Mouse (Mus musculus) MEL (cell line): ENCODE data around the gene Cacng2. TPM values are rescaled to one million over a fixed set of nuclear protein-coding genes. Genes with fewer than 3 reads are reported as not detected.

Experiments used
- DNase-seq: peaks from one replicate; pipeline ENCODE4 v3.0.0; 2011; ENCODE audit warnings: low read depth, low spot score
- H3K27ac ChIP-seq: 2 replicates; pipeline ENCODE4 v1.5.1; 2012; ENCODE audit warnings: low read depth, mild to moderate bottlenecking, control low read depth, low read length, moderate library complexity; ENCODE audit not compliant: control insufficient read depth
- H3K27me3 ChIP-seq, 2 experiments: fragments of 150-350 bp in 1 of 2; sonication (generic) in 1 of 2; 2 replicates each; pipeline ENCODE4 v1.6.1; 2012; ENCODE audit warnings: low read length in 2 of 2, mild to moderate bottlenecking in 2 of 2, improper control_type of control experiment in 1 of 2, moderate library complexity in 1 of 2; ENCODE audit not compliant: insufficient read depth in 2 of 2, control insufficient read depth in 1 of 2
- H3K36me3 ChIP-seq, 2 experiments: 2 replicates each; pipeline ENCODE4 v1.6.1; 2012 to 2014; ENCODE audit warnings: low read length in 2 of 2, improper control_type of control experiment in 1 of 2, inconsistent platforms in 1 of 2, mild to moderate bottlenecking in 1 of 2; ENCODE audit not compliant: insufficient read depth in 2 of 2, control insufficient read depth in 1 of 2
- H3K4me1 ChIP-seq, 2 experiments: fragments of 150-350 bp in 1 of 2; sonication (generic) in 1 of 2; 2 replicates each; pipeline ENCODE4 v1.6.1; 2012; ENCODE audit warnings: low read length in 2 of 2, improper control_type of control experiment in 1 of 2, mild to moderate bottlenecking in 1 of 2; ENCODE audit not compliant: insufficient read depth in 2 of 2, control insufficient read depth in 1 of 2
- H3K4me3 ChIP-seq, 2 experiments: fragments of 150-350 bp in 1 of 2; sonication (generic) in 1 of 2; 2 replicates each; pipeline ENCODE4 v1.5.1; 2012; ENCODE audit warnings: low read depth in 2 of 2, low read length in 2 of 2, mild to moderate bottlenecking in 2 of 2, moderate library complexity in 2 of 2, control low read depth in 1 of 2, improper control_type of control experiment in 1 of 2; ENCODE audit not compliant: control insufficient read depth in 1 of 2, insufficient read depth in 1 of 2
- H3K79me2 ChIP-seq: 2 replicates; pipeline ENCODE4 v1.6.1; 2012; ENCODE audit warnings: mild to moderate bottlenecking, low read length, moderate library complexity; ENCODE audit not compliant: control insufficient read depth, poor library complexity, insufficient read depth
- H3K9ac ChIP-seq: 2 replicates; pipeline ENCODE4 v1.6.1; 2012; ENCODE audit warnings: low read depth, mild to moderate bottlenecking, control low read depth, low read length, moderate library complexity; ENCODE audit not compliant: control insufficient read depth, poor library complexity, severe bottlenecking
- H3K9me3 ChIP-seq: fragments of 150-350 bp; sonication (generic); replicated peaks from 2 replicates; pipeline ENCODE4 v1.6.1; 2012; ENCODE audit warnings: mild to moderate bottlenecking, low read length, improper control_type of control experiment, moderate library complexity; ENCODE audit not compliant: insufficient read depth
- BHLHE40 ChIP-seq: IDR thresholded peaks from 2 replicates; pipeline ENCODE4 v1.6.1; 2012; ENCODE audit warnings: low read depth, mild to moderate bottlenecking, inconsistent platforms, low read length, improper control_type of control experiment, borderline replicate concordance
- CHD2 ChIP-seq: IDR thresholded peaks from 2 replicates; pipeline ENCODE4 v1.6.1; 2011; ENCODE audit warnings: low read length, improper control_type of control experiment
- E2F4 ChIP-seq: IDR thresholded peaks from 2 replicates; pipeline ENCODE4 v1.6.1; 2011; ENCODE audit warnings: low read depth, low read length, improper control_type of control experiment, borderline replicate concordance
- ELF1 ChIP-seq: IDR thresholded peaks from 2 replicates; pipeline ENCODE4 v1.6.1; 2014; ENCODE audit warnings: low read depth, mild to moderate bottlenecking, inconsistent platforms, low read length, improper control_type of control experiment, moderate library complexity
- EP300 ChIP-seq, 2 experiments: IDR thresholded peaks; 2 replicates each; pipeline ENCODE4 v1.6.1; 2011; ENCODE audit warnings: improper control_type of control experiment in 2 of 2, low read length in 2 of 2, low read depth in 1 of 2, mild to moderate bottlenecking in 1 of 2
- ETS1 ChIP-seq: IDR thresholded peaks from 2 replicates; pipeline ENCODE4 v1.6.1; 2012; ENCODE audit warnings: low read depth, mild to moderate bottlenecking, inconsistent platforms, low read length, improper control_type of control experiment, moderate library complexity
- HCFC1 ChIP-seq: IDR thresholded peaks from 2 replicates; pipeline ENCODE4 v1.6.1; 2012; ENCODE audit warnings: low read depth, mild to moderate bottlenecking, inconsistent platforms, low read length, improper control_type of control experiment, moderate library complexity
- JUND ChIP-seq: IDR thresholded peaks from 2 replicates; pipeline ENCODE4 v1.6.1; 2011; ENCODE audit warnings: low read depth, mild to moderate bottlenecking, improper control_type of control experiment, low read length
- KAT2A ChIP-seq: conservative IDR thresholded peaks from 2 replicates; pipeline ENCODE4 v1.6.1; 2012; ENCODE audit warnings: low read depth, low read length, improper control_type of control experiment, inconsistent platforms
- MAFK ChIP-seq: IDR thresholded peaks from 2 replicates; pipeline ENCODE4 v1.6.1; 2011; ENCODE audit warnings: low read depth, mild to moderate bottlenecking, low read length, improper control_type of control experiment, borderline replicate concordance
- MAX ChIP-seq: IDR thresholded peaks from 2 replicates; pipeline ENCODE4 v1.6.1; 2011; ENCODE audit warnings: low read length, improper control_type of control experiment
- MXI1 ChIP-seq: IDR thresholded peaks from 2 replicates; pipeline ENCODE4 v1.6.1; 2011; ENCODE audit warnings: mild to moderate bottlenecking, low read depth, low read length, improper control_type of control experiment
- MYB ChIP-seq: IDR thresholded peaks from 2 replicates; pipeline ENCODE4 v1.6.1; 2011; ENCODE audit warnings: mild to moderate bottlenecking, low read depth, low read length, improper control_type of control experiment
- MYC ChIP-seq: IDR thresholded peaks from 2 replicates; pipeline ENCODE4 v1.6.1; 2011; ENCODE audit warnings: low read depth, mild to moderate bottlenecking, low read length, improper control_type of control experiment, moderate library complexity
- NELFE ChIP-seq: IDR thresholded peaks from 2 replicates; pipeline ENCODE4 v1.6.1; 2011; ENCODE audit warnings: low read depth, low read length, improper control_type of control experiment
- NRF1 ChIP-seq: IDR thresholded peaks from 2 replicates; pipeline ENCODE4 v1.6.1; 2014; ENCODE audit warnings: low read depth, mild to moderate bottlenecking, inconsistent platforms, low read length, improper control_type of control experiment, moderate library complexity; ENCODE audit not compliant: poor library complexity, insufficient read depth, severe bottlenecking
- POLR2A ChIP-seq, 2 experiments: IDR thresholded peaks; 2 replicates each; pipeline ENCODE4 v1.6.1; 2011 to 2012; ENCODE audit warnings: low read length in 2 of 2, mild to moderate bottlenecking in 2 of 2, control low read depth in 1 of 2, improper control_type of control experiment in 1 of 2, low read depth in 1 of 2, moderate library complexity in 1 of 2; ENCODE audit not compliant: control insufficient read depth in 1 of 2, insufficient read depth in 1 of 2, poor library complexity in 1 of 2
- POLR2AphosphoS2 ChIP-seq: IDR thresholded peaks from 2 replicates; pipeline ENCODE4 v1.6.1; 2011; ENCODE audit warnings: low read length, improper control_type of control experiment
- POLR2AphosphoS5 ChIP-seq: IDR thresholded peaks from 2 replicates; pipeline ENCODE4 v1.6.1; 2012; ENCODE audit warnings: low read depth, borderline replicate concordance, mild to moderate bottlenecking, inconsistent platforms, low read length, moderate library complexity, mixed read lengths
- RAD21 ChIP-seq: IDR thresholded peaks from 2 replicates; pipeline ENCODE4 v1.6.1; 2011; ENCODE audit warnings: mild to moderate bottlenecking, low read depth, low read length, improper control_type of control experiment
- RCOR1 ChIP-seq: IDR thresholded peaks from 2 replicates; pipeline ENCODE4 v1.6.1; 2012; ENCODE audit warnings: low read depth, mild to moderate bottlenecking, inconsistent platforms, low read length, improper control_type of control experiment
- SIN3A ChIP-seq: IDR thresholded peaks from 2 replicates; pipeline ENCODE4 v1.6.1; 2012; ENCODE audit warnings: low read length, improper control_type of control experiment, inconsistent platforms
- SMC3 ChIP-seq: IDR thresholded peaks from 2 replicates; pipeline ENCODE4 v1.6.1; 2011; ENCODE audit warnings: low read depth, low read length, improper control_type of control experiment
- TAL1 ChIP-seq: IDR thresholded peaks from 2 replicates; pipeline ENCODE4 v1.6.1; 2012; ENCODE audit warnings: mild to moderate bottlenecking, inconsistent platforms, low read length, moderate library complexity, mixed read lengths
- TBP ChIP-seq: IDR thresholded peaks from 2 replicates; pipeline ENCODE4 v1.8.0; 2011; ENCODE audit warnings: low read depth, low read length, improper control_type of control experiment
- UBTF ChIP-seq: IDR thresholded peaks from 2 replicates; pipeline ENCODE4 v1.6.1; 2012; ENCODE audit warnings: low read depth, mild to moderate bottlenecking, inconsistent platforms, low read length, improper control_type of control experiment, moderate library complexity, borderline replicate concordance; ENCODE audit not compliant: insufficient read depth
- USF1 ChIP-seq: IDR thresholded peaks from 2 replicates; pipeline ENCODE4 v1.6.1; 2014; ENCODE audit warnings: low read depth, mild to moderate bottlenecking, inconsistent platforms, low read length, improper control_type of control experiment, moderate library complexity
- USF2 ChIP-seq, 2 experiments: IDR thresholded peaks; 2 replicates each; pipeline ENCODE4 v1.6.1; 2011 to 2012; ENCODE audit warnings: improper control_type of control experiment in 2 of 2, low read length in 2 of 2, borderline replicate concordance in 1 of 2, inconsistent platforms in 1 of 2, low read depth in 1 of 2, mild to moderate bottlenecking in 1 of 2; ENCODE audit not compliant: insufficient read depth in 1 of 2
- ZC3H11A ChIP-seq: IDR thresholded peaks from 2 replicates; pipeline ENCODE4 v1.6.1; 2012; ENCODE audit warnings: low read depth, mild to moderate bottlenecking, inconsistent platforms, low read length, improper control_type of control experiment
- ZKSCAN1 ChIP-seq: IDR thresholded peaks from 2 replicates; pipeline ENCODE4 v1.6.1; 2012; ENCODE audit warnings: low read depth, mild to moderate bottlenecking, inconsistent platforms, low read length, improper control_type of control experiment, moderate library complexity
- ZMIZ1 ChIP-seq: IDR thresholded peaks from 2 replicates; pipeline ENCODE4 v1.6.1; 2012; ENCODE audit warnings: low read depth, mild to moderate bottlenecking, inconsistent platforms, low read length, improper control_type of control experiment, moderate library complexity
- ZNF384 ChIP-seq: IDR thresholded peaks from 2 replicates; pipeline ENCODE4 v1.6.1; 2012; ENCODE audit warnings: low read depth, mild to moderate bottlenecking, inconsistent platforms, low read length, improper control_type of control experiment
- polyA plus RNA-seq, 2 experiments: library from polyadenylated mRNA; stranded (reverse) in 1 of 2; unstranded in 1 of 2; fragments of >175 nt in 1 of 2; fragments of >200 nt in 1 of 2; gene quantifications; 2 replicates each; pipeline versions ENCODE4 v1.2.1 to v1.2.4; 2012; ENCODE audit warnings: low replicate concordance in 2 of 2, low read depth in 1 of 2; ENCODE audit not compliant: insufficient read length in 2 of 2, insufficient read depth in 1 of 2, missing spikeins in 1 of 2
- total RNA-seq: library from RNA; depleted of rRNA; stranded (reverse); fragments of 300-350 nt; gene quantifications from 2 replicates; pipeline ENCODE4 v1.2.3, GENCODE M21; 2012

The Cacng2 gene
- total and polyA plus RNA-seq, 3 experiments = not detected

DNA sequence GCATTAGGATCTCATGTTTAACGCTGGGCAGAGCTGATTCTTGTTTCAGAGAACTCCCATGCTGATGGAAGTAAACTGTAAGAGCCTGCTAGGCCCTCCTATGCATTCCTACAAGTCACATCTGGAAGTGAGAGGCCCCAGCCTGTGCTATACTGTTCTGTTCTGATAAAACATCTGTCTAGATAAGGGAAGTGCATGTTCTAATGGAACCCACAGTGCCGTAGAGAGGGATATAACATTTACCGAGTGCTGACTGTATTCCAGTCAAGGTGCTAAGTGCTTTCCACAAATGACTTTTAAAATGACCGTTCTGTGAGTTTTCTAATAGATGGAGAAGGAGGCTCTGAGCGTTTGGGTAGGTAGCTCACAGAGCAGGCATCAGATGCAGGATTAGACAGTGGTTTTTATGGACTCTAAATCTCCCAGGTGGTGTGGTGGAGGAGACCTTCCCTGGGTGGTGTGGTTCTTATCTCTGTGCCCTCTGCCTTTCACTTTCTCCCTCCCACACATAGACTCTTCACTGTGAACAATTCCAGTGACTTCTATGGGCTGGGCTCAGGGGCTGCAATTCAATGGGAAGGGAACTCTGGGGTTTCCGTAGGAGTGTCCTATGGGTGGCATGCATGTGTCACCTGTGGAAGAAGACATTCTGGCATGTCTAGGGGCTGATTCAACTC lies 145.5 kb downstream of the Cacng2 start (continued):
- TF ChIP-seq EP300 (IDR thresholded peaks at IDR 0.05; ENCODE audit: low read depth in 1 of 2, low read length in 2 of 2) (peak; percentile 70 to 73; a peak in 3 of 4 replicates), E2F4 (no peak)

DNA sequence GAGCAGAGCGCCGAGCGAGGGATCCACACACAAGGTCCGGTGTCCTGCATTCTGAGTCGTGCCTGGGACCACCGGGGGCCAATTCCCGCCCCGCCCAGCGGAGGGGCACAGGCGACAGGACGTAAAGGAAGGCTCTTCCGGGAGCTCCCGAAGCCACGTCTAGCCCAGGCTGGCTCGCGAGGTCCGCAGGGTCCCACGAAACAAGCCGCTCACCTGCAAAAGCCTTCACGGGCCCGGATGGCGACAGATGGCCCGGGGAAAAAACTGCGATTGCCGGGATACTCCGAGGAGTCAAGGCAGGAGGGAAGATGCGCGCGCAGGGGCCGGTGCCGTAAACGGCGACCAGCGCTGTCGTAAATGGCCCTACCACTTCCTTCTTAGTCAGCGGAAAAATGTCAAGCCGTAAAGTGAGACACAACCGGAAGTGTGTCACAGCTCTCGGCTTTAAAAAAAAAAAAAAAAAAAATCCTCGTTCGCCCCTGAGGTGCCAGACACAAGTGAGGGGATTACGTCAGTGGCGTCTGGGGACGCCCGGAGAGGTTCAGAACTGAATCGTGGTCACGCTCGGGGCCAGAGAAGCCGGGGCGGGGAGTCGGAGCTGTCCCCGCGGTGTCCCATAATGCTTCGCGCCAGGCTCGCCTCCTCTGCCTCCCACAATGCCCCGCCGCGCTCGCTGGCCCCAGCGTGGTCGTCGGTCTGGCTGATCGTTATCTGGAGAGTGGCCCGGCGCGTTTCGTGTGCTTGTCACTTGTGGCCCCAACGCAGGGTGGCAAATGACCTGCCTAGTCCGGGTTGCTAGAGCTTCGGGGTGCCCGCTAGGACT lies 149.1 kb downstream of the Cacng2 start, which contains the start of gene Eif3d:
TSS of gene Eif3d (minus strand) at position 344 of the 823 bp plus-strand sequence.
- H3K79me2 ChIP-seq = peaks cover 32% of the 10 kb centered on the region
- H3K27ac ChIP-seq = peak within 1 kb of the TSS; percentile 99
- no peaks in the 10 kb centered on the region for H3K27me3 ChIP-seq
- H3K9ac ChIP-seq = peak within 1 kb of the TSS; percentile 98
- no peaks in the 10 kb centered on the region for H3K9me3 ChIP-seq
- peak within 1 kb of the TSS; percentile 81 to 88 for H3K4me3 ChIP-seq
- peak; percentile 96 for DNase-seq
- H3K4me1 ChIP-seq = peaks cover 5 to 39% of the 10 kb centered on the region in 2 experiments
- peaks cover 14 to 38% of the 10 kb centered on the region in 2 experiments for H3K36me3 ChIP-seq
- TF ChIP-seq MAX (peak; percentile 89), POLR2A (IDR thresholded peaks at IDR 0.05; ENCODE audit: control insufficient read depth in 1 of 2, insufficient read depth in 1 of 2, low read depth in 1 of 2, low read length in 2 of 2, poor library complexity in 1 of 2) (peak; percentile 72 to 84), ETS1 (peak; percentile 63; the same call in 1 of the 2 replicates), TBP (peak; percentile 77), MYB (no peak), RCOR1 (no peak), SMC3 (no peak), EP300 (IDR thresholded peaks at IDR 0.05; ENCODE audit: low read depth in 1 of 2, low read length in 2 of 2) (peak in 1 of 2 experiments; percentile 26; a peak in 2 of 4 replicates), BHLHE40 (no peak), KAT2A (peak; percentile 92), ZC3H11A (no peak), ZNF384 (peak; percentile 99), JUND (no peak), MYC (peak; percentile 95), TAL1 (no peak), E2F4 (peak; percentile 74; the same call in 1 of the 2 replicates), MAFK (peak; percentile 88), RAD21 (no peak), MXI1 (peak; percentile 68), USF2 (IDR thresholded peaks at IDR 0.05; ENCODE audit: borderline replicate concordance in 1 of 2, insufficient read depth in 1 of 2, low read depth in 1 of 2, low read length in 2 of 2) (no peak), NRF1 (peak; percentile 82), NELFE (peak; percentile 83), POLR2AphosphoS2 (peak; percentile 81; the same call in 1 of the 2 replicates), SIN3A (peak; percentile 83), USF1 (0 out of 2 replicates have a peak, but pooled peaks have one; percentile 4), HCFC1 (peak; percentile 94), CHD2 (no peak), ZKSCAN1 (no peak; the same call in 1 of the 2 replicates), UBTF (no peak), ELF1 (peak; percentile 96), ZMIZ1 (peak; percentile 70), POLR2AphosphoS5 (no peak)
